Mouse (Mus musculus) mouse embryonic stem cell (cell line): ENCODE results near the gene Cmtr1.
"Not testable (repeated sequence)": the region's sequence is repeated elsewhere in the genome, so short reads cannot be mapped to it uniquely, and the experiment has no call there.

Experiments used
- in situ Hi-C, 2 experiments: fragments of 300-500 bp; cut with MboI; formaldehyde crosslinking; loops; 1 replicate in 1 of 2; 3 replicates in 1 of 2; pipeline ENCODE4 v1.14.3; 2019 to 2020; ENCODE audit warnings: low sequenced_read_pairs in 2 of 2, low pct_unique_long_range_greater_than_20kb in 1 of 2, mixed read lengths in 1 of 2; ENCODE audit not compliant: unreplicated experiment in 1 of 2

Gene Cmtr1

DNA sequence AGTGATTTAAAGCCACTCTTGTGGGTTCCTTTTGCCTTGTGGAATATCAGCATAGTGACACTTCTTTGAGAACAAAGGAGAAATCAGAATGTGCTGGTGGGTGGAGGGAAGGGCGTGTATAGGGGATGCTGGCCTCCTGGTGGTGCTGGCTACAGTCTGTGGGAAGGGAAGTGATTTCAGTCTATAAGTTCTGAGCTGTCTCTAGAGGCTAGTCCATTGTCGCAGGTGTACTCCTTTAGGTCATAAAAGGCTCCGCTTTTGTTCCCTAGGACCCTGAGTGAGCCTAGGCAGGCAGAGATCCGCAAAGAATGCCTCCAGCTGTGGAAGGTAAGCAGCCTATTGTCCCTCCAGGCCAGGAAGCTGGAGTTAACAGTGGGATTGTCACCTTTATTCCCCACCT is 34.1 kb downstream of the Cmtr1 start:
- in situ Hi-C loops = no loop called here

DNA sequence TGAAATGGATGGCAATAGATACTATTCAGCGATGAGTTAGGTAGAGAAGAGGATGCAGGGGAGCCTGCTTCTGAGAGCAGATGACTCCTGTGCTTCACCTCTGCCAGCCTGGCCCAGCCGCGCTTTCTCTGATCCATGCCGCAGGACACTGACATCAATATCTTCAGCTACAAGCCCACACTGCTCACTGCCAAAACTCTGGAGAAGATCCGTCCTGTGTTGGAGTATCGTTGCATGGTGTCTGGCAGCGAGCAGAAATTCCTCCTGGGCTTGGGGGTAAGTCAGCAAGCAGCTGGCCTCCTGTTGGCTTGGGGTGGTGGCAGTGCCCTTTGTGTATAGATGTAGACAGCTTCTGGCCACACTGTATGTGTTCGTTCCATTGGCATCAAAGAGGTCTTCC is 36.5 kb downstream of the Cmtr1 start:
- in situ Hi-C loops = no loop called here

DNA sequence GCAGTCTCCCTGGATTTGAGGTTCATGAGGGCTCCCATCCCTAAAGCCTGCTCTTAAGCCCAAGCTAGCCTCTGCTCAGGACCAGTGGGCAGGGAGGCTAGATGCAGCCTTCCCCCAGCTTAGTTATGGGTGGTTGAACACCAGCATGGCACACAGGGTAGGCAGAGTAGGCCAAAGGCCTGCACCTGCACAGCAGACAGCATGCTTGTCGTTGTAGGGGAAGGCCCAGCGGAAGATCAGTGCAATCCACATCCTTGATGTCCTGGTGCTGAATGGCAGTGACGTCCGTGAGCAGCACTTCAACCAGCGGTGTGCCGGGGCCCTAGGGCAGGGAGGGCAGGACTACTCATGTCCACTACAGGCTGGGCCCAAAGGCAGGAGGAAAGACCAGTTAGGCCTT is 38.0 kb downstream of the Cmtr1 start:
- in situ Hi-C loops = no loop called here

DNA sequence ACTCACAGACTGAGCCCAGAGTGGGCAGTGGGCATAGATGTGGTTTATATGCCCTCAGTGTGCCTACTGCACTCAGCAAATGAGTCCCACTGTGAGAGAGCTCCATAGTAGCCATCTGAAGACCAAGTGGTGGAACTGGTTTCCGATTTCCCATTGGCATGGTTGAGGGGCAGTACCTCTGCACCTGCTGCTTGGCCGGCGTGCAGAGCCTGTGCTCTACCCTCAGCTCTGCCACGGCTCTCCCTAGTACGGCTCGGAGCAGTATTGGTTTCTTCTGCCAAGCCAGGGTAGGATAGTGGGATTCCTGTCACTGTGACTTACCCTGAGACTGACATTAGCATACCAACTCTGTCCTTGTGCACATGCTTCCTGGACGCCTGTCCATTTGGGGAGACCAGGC is 40.2 kb downstream of the Cmtr1 start:
- in situ Hi-C loops = no loop called here

DNA sequence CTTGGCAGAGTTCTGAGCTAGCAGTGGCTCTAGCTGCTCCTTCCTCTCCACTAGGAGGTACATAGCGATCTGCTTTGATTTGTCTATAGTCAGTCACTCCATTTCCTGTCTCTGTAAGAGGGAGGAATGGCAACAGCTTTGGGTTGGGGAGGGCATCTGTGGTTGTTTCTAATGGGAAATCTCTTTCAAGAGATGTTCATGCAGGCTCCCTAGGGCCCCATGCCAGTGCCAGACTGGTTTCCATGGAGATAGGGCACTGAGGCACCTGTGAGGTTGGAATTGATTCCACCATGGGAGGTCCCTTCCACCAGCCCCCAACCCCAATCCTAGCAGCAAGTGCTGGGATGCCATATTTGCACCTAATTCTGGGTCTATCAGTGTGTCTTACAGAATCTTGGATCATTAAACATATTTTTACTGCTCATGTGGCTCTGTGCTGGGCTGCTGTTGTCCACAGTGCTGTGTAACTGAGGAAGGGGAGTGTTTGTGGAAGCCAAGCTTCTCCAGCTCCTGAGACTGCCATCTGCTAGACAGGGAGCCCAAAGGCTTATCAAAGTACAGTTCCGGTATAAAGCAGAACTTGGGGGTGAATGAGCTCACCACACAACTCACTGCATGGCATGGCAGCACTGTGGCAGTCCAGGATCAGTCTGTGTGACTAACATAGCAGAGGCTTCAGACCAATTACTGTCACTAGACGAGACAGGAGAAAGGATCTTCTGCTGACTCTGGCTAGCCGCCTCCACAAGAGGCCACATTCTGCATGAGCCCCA is 42.7 kb downstream of the Cmtr1 start:
- in situ Hi-C loops = no loop called here

DNA sequence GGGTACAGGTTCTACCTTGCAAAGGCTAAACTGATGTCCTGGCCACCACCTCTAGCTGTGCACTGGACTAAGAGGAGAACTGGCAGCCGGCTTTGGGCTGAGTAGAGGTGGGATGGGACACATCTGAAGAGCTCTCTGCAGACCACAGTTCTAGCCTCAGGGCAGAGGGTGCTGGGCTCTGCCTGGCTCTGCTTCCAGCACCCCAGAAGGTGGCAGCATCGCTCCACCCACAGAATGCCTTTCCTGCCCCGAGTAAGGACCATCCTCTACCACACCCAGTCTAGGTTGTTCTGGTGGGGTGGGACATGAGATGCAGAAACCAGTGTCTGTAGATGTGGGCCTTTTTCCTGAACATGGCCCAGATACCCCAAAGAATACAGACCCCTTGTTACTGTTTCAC is 44.4 kb downstream of the Cmtr1 start:
- in situ Hi-C loops = no loop called here

DNA sequence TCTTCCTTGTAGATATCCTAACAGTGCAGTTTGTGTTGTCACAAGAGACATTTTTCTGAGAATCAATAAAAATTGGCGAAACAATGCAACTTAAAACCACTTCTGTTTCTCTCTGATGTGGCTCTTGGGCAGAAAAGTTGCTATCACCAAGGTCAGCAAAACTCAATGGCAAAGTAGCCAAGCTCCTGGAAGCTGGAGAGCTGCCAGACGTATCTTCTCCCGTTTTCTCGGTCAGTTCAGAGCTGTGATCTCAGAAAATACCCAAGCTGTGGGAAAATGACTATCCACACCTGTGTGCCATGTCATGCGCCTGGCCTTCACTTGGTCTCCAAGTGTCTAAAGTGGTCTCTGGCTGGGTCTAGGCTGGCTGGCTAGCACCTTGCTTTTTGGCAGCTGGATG is 45.5 kb downstream of the Cmtr1 start:
- in situ Hi-C loops = no loop called here

DNA sequence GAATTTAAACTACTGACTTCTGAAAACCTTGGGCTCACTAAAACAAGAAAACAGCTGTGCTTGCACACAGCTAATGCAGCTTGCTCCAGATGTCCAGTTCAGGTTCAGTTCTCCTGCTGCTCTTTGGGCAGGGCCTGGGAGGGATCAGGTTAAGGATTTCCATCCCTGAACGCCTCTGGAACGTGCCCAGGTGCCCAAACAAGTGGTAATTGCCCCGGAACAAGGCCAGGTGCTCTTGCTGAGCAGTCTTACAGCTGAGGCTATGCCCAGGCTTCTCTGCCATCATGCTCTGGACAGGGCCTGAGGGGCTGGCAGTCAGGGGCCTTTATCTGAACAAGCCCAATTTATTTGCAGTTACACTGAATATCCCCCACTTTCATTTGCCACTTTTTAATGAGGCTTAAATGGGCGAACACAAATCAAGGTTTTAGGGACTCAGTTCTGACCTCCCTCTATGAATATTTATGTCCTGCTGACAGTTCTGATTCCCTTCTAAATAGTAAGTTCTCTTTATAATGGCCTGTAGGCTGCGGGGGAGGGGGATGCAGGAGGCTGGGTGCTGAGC is 46.7 kb downstream of the Cmtr1 start:
- in situ Hi-C loops = no loop called here

DNA sequence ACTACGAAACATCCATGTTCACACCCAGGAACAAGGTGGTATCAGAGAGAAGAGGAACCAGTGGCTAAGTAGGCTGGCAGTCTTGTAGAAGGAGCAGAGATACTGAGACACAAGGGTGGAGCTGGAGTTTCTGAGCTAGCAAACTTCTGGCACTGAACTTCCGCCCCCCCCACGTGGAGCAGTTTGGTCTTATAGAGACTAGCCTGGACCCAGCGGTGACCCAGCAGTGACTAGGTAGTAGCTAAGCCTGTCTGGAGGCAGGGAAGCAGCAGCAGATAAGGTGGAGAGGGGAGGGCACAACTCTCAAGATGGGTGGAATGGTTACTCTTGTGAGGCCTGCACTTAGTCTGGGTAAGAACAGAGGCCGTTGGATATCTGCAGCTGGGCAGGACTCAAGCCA is 48.4 kb downstream of the Cmtr1 start:
- in situ Hi-C loops = no loop called here

DNA sequence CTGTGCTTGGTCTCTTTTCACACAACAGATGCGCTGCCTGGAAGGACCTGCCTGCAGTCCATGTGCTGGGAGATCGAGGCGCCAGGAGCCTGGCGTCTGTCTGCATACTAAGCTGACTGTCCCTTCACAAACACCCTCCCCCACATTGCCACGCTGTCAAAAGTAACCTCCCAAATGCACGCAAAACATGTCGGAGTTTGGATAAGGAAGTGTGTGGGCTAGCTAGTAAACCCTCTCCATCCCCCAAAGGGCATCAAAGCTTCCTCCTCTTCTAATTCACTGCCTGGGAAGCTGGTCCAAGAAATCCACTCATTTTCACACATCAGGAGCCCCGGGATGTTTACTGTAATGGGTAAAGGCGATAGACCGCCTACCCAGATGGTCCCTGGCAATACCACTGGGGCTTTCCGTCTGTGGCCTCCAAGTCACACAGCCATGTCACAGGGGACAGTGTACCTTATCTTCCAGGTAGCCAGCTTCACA is 50.2 kb downstream of the Cmtr1 start:
- in situ Hi-C loops = no loop called here

DNA sequence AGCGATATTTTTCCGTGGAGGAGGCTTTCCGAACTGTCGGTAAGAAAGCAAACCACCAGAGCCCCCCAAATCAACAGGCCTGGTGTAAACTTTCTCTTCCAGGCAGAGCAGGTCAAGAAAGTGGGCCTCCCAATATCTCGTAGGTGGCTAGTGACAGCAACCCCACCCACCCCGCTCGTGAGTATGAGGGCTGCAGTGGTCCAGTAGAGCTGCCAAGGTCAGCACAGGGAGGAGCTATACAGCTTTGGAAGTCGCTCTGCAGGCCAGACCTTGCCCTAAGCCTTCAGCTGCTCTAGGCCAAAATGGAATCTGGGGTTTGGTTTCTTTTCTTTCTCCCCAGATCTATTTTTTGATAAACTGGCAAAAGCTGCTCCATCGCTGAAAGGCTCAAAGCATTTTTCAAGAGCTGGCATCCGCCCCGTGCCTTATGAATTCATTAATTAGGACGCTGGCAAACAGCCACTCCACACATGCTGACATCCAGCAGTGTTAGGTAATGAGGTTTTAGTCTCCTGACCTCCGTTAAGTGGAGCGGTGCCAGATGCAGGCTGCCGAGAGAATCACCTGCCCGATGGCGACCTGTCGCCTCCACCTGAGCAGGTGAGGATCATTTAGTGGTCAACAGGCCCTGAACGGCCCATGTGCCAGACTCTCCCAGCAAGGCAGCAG is 50.8 kb downstream of the Cmtr1 start:
- in situ Hi-C loops = no loop called here

DNA sequence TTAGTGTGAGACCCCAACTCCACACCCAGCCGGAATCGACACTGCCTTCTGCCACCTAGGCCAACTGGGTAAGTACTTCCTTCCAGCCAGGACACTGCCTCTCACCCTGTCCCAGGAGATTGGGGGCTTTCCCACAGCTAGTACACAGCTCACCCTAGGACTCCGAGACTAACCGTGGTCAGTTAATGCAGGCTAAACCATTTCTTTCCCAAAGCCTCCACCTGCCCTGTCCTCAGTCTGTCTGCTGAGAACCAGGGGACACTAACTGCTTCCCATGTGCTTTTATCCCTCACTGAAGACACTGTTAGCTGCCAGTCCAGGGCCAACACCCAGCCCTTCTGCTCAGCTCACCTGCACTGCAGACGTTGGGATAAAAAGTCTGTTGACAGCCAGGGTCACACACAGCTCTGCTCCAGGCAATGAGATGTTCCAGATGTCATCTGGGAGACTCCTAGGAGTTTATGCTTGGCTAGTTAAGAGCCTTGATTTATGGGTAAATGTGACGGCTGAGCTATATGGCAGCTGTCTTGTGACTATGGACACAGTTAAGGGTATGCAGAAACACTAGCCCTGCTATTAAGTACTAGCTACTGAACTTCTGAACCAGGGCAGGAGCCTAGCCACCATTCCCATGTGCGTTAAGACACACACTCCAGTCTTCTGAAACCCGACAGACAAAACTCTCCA is 51.5 kb downstream of the Cmtr1 start:
- in situ Hi-C loops = no loop called here

DNA sequence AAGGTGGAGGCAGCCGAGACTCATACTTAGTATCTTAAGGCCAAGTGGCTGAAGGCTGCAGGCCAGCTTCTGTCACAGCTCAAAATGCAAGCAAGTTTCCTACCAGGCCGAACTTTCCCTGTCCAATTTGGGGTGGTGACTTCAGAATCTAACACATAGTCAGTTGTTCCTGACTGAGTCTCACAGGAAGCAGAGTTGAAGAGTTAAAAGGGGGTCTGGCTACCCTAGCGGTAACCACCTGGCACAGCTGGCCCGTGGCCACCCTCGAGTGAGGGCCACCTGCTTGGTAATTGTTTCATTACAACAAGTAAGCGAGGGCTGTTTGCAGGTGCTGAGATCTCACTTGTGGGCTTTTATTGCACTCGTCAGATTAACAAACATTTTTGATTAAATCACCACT is 52.2 kb downstream of the Cmtr1 start:
- in situ Hi-C loops = no loop called here

DNA sequence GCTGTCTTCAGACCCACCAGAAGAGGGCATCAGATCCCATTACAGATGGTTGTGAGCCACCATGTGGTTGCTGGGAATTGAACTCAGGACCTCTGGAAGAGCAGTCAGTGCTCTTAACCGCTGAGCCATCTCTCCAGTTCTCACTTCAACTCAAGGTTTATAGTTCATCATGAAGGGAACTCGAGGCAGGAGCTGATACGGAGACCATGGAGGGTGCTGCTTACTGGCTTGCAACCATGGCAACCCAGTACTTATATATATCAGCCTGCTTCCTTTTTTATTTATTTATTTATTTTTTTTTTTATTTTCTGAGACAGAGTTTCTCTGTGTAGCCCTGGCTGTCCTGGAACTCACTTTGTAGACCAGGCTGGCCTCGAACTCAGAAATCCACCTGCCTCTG is 53.3 kb downstream of the Cmtr1 start:
- in situ Hi-C loops = not testable (repeated sequence)

DNA sequence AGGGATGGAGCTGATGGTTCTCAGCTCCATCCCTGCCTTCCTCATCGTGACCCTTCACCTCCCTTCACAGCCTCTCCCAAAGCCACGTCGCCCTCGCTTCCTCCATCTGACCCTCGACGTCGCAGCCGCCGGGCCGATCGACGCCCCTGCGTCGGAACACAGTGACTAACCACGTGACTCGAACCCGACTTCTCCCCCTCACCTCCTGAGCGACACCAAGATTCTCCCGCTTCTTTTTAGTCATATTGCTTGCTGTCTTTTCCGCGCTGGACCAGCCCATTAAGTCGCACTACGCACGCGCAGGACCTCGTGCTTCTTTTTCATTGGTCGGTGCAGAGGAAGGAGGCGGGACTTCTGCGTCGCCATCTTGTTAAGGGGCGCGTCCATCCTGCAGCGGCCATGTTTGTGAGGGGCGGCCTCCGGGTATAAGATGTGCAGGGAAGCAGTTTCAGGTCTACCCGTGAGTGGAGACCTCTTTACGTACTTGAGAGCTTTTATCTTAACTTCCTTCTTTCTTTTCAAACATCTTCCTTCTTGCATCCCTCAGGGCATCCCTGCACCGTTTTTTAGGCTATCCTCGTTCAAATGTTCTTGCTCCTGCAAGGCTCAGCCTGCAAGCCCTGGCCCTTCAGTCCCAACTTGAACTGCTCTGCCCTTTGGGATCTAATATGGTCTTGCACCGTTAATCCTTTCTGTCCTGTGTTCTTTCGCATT is 56.5 kb downstream of the Cmtr1 start, which contains the start of gene Ccdc167:
Ccdc167 (minus strand) TSS at position 313 of the 714 bp plus-strand sequence.
- in situ Hi-C loops = no loop called here

DNA sequence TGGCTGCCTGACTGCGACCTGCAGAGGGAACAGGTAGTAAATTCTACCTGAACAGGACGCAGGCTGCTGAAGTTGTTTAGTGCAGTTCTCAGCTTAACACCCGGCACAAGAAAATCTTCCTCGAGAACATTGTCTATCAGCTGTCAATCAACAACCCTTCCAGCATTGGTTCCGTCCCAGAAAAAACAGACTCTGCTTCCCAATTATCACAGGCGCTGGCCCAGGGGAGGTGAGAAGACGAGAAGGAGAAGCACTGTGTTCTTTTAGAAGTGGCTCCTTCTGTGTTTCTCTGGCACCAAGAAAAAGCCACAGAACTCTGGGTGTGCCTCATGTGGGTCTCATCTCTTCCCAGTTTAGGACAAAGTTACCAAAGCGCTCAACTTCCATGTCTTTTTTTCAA is 58.3 kb downstream of the Cmtr1 start:
- in situ Hi-C loops = no loop called here

DNA sequence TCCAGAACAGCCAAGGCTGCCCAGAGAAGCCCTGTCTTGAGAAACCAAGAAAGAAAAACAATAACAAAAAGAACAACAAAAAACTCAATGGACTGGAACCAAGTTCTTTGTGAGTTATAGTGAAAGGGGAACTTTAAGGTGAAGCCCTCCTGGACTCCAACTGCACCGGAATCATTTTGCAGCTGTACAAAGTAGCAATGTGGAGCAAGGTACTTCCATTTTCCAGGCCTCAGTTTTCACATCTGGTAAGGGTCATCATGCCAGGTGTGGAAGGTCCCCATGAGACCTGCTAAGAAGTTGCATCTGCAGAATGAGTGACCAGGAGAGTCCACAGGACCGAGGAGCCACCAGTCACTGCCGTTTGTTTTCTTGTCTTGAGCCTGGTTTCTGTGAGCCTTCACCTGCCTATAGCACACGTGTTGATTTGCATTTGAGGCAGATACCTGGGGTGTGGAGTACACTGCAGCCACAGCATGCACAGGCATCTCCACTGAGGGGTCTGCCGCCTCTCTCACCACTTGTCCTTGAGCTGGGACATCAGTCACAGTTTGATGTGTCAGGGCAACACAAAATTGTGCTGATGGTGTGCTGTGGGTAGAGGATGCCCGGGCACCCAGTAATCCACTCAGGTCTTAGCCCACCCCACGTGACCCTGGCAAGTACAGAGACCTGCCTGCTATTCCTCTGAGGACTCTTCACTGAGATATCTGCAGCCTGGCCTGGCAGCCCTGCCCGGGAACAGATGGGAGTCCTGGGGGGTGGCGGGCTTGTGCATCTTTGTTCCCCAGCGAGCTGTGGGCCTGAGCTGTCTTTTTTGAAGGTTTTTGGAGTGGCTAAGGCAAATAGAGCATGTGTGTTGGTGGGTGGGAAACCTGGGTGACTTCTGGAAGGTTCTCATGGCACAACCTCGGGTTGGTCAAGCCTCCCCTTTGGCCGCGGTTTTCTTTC is 59.5 kb downstream of the Cmtr1 start:
- in situ Hi-C loops = no loop called here
